Mouse (Mus musculus) forebrain, postnatal 0 days (tissue): Measurements from ENCODE around the gene Yeats4. TPM values are rescaled to one million over a fixed set of nuclear protein-coding genes. Genes with fewer than 3 reads are reported as not detected.

ENCODE experiments used
- ATAC-seq: fragments of 200-750 bp; cut with Nextera tagmentation; 2 replicates; pipeline ENCODE4 v1.8.0; 2017; ENCODE audit warnings: mild to moderate bottlenecking, moderate library complexity
- DNase-seq: peaks from one replicate; pipeline ENCODE4 v3.0.0-alpha.2; 2015
- H3K27ac ChIP-seq: fragments of 300-500 bp; sonication (generic); 2 replicates; pipeline ENCODE4 v1.5.1; 2014; ENCODE audit warnings: low read depth, mild to moderate bottlenecking, antibody characterized with exemption, low read length, moderate library complexity, mixed read lengths
- H3K27me3 ChIP-seq: fragments of 300-500 bp; sonication (generic); 2 replicates; pipeline ENCODE4 v1.6.1; 2014; ENCODE audit warnings: mild to moderate bottlenecking, low read length, mixed read lengths; ENCODE audit not compliant: insufficient read depth
- H3K36me3 ChIP-seq: fragments of 300-500 bp; sonication (generic); 2 replicates; pipeline ENCODE4 v1.6.1; 2014; ENCODE audit warnings: mild to moderate bottlenecking, moderate library complexity; ENCODE audit not compliant: insufficient read depth
- H3K4me1 ChIP-seq: fragments of 300-500 bp; sonication (generic); 2 replicates; pipeline ENCODE4 v1.6.1; 2014; ENCODE audit warnings: antibody characterized with exemption; ENCODE audit not compliant: insufficient read depth
- H3K4me2 ChIP-seq: fragments of 300-500 bp; sonication (generic); 2 replicates; pipeline ENCODE4 v1.6.1; 2014; ENCODE audit warnings: low read depth, mild to moderate bottlenecking, moderate library complexity
- H3K4me3 ChIP-seq: fragments of 300-500 bp; sonication (generic); 2 replicates; pipeline ENCODE4 v1.5.1; 2014; ENCODE audit warnings: low read depth, low read length, mixed read lengths
- H3K9ac ChIP-seq: fragments of 300-500 bp; sonication (generic); 2 replicates; pipeline ENCODE4 v1.6.1; 2014; ENCODE audit warnings: mild to moderate bottlenecking
- H3K9me3 ChIP-seq: fragments of 300-500 bp; sonication (generic); 2 replicates; pipeline ENCODE4 v1.6.1; 2016; ENCODE audit warnings: low read length
- CTCF ChIP-seq: sonication (generic); IDR thresholded peaks from 2 replicates; pipeline ENCODE4 v1.5.1; 2016; ENCODE audit warnings: antibody characterized with exemption, control low read depth, low read depth
- WGBS: fragments of 180-500 bp; shearing (Covaris S2); extraction: QIAGEN DNeasy Blood & Tissue Kit; methylation state at CpG from one replicate; pipeline ENCODE4 v1.1.7; 2014; 5-methylcytosine and 5-hydroxymethylcytosine counted together
- polyA plus RNA-seq: library from polyadenylated mRNA; unstranded; fragments of >200 nt; fragmentation: Nextera tagmentation; extraction: Ambion mirVana; gene quantifications from 2 replicates; pipeline ENCODE4 v1.2.1, GENCODE M21; 2015
- total RNA-seq: library from RNA; depleted of rRNA; stranded (reverse); fragments of >200 nt; gene quantifications from 2 replicates; pipeline ENCODE4 v1.2.3, GENCODE M21; 2014

Yeats4 gene
- total and polyA plus RNA-seq, 2 experiments from 2014 or later, result 92.3 to 96.8 TPM

DNA sequence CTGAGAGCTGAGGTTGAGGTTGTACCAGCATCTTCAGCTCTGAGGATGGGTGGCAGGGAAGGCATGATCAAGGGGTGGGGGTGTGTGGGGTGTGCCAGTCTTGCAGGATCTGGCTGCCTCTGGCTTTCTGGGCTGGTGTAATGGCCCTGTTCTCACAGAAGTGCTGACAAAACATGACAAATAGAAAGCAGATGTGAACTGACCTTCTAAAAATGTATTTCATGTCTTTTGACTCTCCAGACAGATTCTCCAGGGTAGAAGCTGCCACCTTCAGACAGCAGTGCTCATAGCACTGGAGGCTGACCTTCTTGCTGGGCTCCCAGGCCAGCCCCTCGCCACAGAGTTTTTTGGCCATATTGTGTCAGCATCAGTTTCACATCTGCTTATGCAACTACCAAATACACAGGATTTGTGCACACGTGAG lies 20.7 kb downstream of the Yeats4 start:
- H3K36me3 ChIP-seq, result no peaks in the 10 kb centered on the region
- no peaks in the 10 kb centered on the region for H3K4me1 ChIP-seq
- ATAC-seq (no peak), DNase-seq (no peak)
- H3K4me3 ChIP-seq, result no peak overlapping the region
- H3K27ac ChIP-seq, result no peak overlapping the region
- H3K9me3 ChIP-seq, result no peaks in the 10 kb centered on the region
- 81% methylated on average over 2 of the region's 2 CpGs for WGBS
- TF ChIP-seq CTCF, result no peak
- no peak overlapping the region for H3K4me2 ChIP-seq
- H3K27me3 ChIP-seq, result no peaks in the 10 kb centered on the region
- H3K9ac ChIP-seq, result no peak overlapping the region

DNA sequence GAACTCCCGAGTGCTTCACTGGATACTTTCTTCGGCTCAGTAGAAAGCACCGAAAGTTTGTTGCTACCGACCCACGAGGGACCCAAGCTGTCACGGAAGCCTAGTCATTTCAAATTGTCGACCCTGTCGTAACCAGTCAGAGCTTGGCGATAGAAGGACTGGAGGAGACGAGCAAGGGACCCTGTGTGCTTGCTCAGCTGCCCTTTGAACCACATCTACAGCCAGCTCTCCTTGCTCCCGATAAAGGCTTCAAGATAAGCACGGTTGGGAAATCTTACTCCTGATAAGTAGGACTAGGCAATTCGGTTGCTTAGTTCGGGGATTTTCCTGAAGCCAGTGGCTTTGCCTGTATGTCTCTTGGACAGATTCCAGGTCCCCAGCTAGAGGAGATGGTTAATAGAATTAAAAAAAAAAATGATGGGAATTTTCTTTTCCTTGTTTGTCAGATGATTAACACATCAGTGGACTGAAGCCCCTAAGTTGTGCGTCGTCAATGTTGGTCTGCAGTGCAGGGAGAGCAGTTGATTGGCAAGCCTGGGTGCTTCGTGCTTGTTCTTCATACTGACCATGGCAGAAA lies 21.2 kb downstream of the Yeats4 start:
- WGBS, result 90% methylated on average over 17 of the region's 17 CpGs
- no peak overlapping the region for H3K9ac ChIP-seq
- H3K36me3 ChIP-seq, result no peaks in the 10 kb centered on the region
- TF ChIP-seq CTCF, result no peak
- no peaks in the 10 kb centered on the region for H3K4me1 ChIP-seq
- H3K4me3 ChIP-seq, result no peak overlapping the region
- no peaks in the 10 kb centered on the region for H3K27me3 ChIP-seq
- H3K9me3 ChIP-seq, result no peaks in the 10 kb centered on the region
- ATAC-seq (no peak), DNase-seq (no peak)
- H3K27ac ChIP-seq, result no peak overlapping the region
- H3K4me2 ChIP-seq, result no peak overlapping the region

DNA sequence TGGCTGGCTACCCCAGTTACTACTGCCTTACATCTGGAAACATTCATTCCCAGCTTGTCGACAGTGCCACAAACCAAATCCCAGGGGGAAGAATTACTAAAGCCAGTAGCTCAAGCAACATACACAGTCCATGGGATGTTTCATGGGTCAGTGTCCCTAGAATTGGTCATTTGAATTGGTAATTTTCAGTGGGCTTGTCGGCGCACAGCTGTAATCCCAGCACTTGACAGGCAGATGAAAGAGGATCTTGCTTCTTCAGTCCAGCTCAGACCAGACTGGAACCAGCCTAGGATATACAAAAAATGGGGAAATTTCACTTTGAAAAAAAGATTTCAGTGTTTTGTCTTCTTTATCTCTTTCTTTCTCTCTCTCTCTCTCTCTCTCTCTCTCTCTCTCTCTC lies 24.6 kb downstream of the Yeats4 start:
- Histone ChIP-seq H3K9me3 (no peaks in the 10 kb centered on the region), H3K27ac (no peak overlapping the region), H3K4me2 (no peak overlapping the region), H3K9ac (no peak overlapping the region), H3K36me3 (no peaks in the 10 kb centered on the region), H3K4me1 (no peaks in the 10 kb centered on the region), H3K27me3 (no peaks in the 10 kb centered on the region), H3K4me3 (no peak overlapping the region)
- no peak for TF ChIP-seq CTCF
- DNase-seq (no peak), ATAC-seq (no peak)
- 71% methylated on average over 3 of the region's 3 CpGs for WGBS

DNA sequence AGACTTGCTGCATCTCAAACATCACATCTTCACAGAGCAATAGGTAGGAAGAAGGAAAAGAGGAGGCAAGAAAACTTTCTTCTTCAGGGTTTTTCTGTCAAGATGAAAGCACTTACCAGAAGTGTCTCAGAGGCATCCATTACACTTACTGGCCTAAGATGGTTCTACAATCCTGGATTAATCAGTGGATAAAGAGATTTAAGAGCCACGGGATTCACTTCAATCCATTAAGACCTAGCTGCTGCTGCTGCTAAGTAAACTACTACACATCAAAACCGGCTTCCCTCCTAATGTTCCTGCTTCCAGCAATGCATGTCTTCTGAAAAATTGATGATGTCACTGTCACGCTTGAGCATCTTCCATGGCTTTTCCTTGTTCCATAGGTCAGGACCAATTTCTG lies 27.6 kb downstream of the Yeats4 start:
- H3K27ac ChIP-seq, result no peak overlapping the region

DNA sequence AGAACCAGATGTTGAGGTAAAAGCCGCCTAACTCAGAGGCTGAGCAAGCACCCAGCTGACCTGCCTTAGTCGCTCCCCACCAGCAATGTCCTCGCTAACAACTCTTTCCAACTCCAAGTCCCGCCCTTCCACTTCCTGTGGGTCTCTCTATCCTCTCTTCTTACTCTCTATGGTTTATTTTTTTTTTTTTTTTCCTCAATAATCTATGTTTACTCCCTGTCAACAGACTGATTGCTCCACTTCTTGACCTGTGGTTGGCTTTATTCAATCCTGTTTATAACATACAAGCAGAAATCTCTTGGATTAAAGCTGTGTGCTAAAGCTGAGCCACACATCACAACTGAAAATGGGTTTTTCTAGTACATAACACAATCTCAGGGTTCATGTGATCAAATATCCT lies 28.6 kb downstream of the Yeats4 start:
- Histone ChIP-seq H3K27ac (no peak overlapping the region), H3K4me1 (no peaks in the 10 kb centered on the region), H3K36me3 (no peaks in the 10 kb centered on the region), H3K4me2 (no peak overlapping the region), H3K27me3 (no peaks in the 10 kb centered on the region), H3K9me3 (no peaks in the 10 kb centered on the region), H3K9ac (no peak overlapping the region), H3K4me3 (no peak overlapping the region)
- ATAC-seq (no peak), DNase-seq (no peak)
- 97% methylated on average over 4 of the region's 4 CpGs for WGBS
- TF ChIP-seq CTCF, result no peak

More for the DNA sequence above, 27.6 kb downstream of the Yeats4 start:
- no peak overlapping the region for H3K4me3 ChIP-seq
- no peaks in the 10 kb centered on the region for H3K27me3 ChIP-seq
- WGBS, result 85% methylated on average over 3 of the region's 3 CpGs
- no peaks in the 10 kb centered on the region for H3K36me3 ChIP-seq
- H3K4me2 ChIP-seq, result no peak overlapping the region
- no peaks in the 10 kb centered on the region for H3K4me1 ChIP-seq
- no peak overlapping the region for H3K9ac ChIP-seq
- no peaks in the 10 kb centered on the region for H3K9me3 ChIP-seq
- no peak for TF ChIP-seq CTCF
- ATAC-seq (no peak), DNase-seq (no peak)

DNA sequence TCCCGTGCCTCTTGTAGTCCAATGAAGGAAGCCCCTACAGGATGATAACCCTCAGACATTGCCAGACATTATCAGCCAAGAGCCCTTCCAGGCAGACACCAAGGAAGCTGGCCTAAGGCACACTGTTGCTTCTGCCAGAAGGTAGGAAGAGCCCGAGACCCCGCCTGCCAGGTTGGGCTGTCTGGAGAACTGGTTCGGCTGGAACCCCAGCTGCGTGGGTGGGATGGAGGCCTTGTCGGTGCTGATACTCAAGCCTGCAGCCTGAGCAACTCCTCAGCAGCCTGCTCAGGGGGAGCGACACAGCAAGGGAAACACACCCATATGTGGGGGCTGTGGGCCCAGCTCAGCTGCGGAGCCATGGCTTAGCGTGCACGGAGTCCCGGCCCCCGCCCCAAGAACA lies 29.3 kb downstream of the Yeats4 start:
- TF ChIP-seq CTCF, result no peak
- Histone ChIP-seq H3K4me3 (no peak overlapping the region), H3K27me3 (no peaks in the 10 kb centered on the region), H3K4me2 (no peak overlapping the region), H3K27ac (no peak overlapping the region), H3K9ac (no peak overlapping the region), H3K9me3 (no peaks in the 10 kb centered on the region), H3K36me3 (no peaks in the 10 kb centered on the region), H3K4me1 (no peaks in the 10 kb centered on the region)
- no peak for ATAC-seq
- no peak for DNase-seq
- 95% methylated on average over 12 of the region's 12 CpGs for WGBS

DNA sequence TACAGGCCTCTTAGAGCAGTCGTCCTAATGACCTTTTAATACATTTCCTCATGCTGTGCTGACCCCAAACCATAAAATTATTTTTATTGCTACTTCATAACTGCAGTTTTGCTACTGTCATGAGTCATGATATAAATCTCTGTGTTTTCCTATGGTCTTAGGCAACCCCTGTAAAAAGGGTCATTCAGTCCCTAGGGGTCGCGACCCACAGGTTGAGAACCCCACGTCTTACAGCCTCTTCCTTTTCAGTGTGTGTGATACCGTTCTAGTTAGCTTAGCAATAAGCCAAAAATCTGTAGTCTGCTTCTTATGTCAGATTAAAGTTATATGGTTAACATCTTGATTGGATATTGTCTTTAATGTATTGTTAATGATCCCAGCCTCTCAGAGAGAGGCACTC lies 30.9 kb downstream of the Yeats4 start:
- H3K4me3 ChIP-seq, result no peak overlapping the region
- ATAC-seq, result no peak
- no peaks in the 10 kb centered on the region for H3K36me3 ChIP-seq
- DNase-seq, result no peak
- H3K27ac ChIP-seq, result no peak overlapping the region
- no peaks in the 10 kb centered on the region for H3K9me3 ChIP-seq
- no peaks in the 10 kb centered on the region for H3K4me1 ChIP-seq
- TF ChIP-seq CTCF, result no peak
- WGBS, result 74% methylated on average over 5 of the region's 5 CpGs
- H3K4me2 ChIP-seq, result no peak overlapping the region
- H3K27me3 ChIP-seq, result no peaks in the 10 kb centered on the region
- no peak overlapping the region for H3K9ac ChIP-seq
